25 mouse cellular contexts compared by ENCODE assay signal in genomic region chr16:24184846-24185245, GRCm38 (mm10).
"Had no signal": no experiment of that assay in that cellular context is flagged by ENCODE, and none has a peak within 500 bp of the region (broad histone marks: within the 10 kb centered on the region; RNA-seq: fewer than 3 reads in every experiment).

No protein-coding gene starts in this region.

- H3K27me3 ChIP-seq: heart, embryonic 13.5 days; heart, embryonic 15.5 days; hindbrain, embryonic 12.5 days; intestine, embryonic 15.5 days; limb, embryonic 13.5 days; limb, embryonic 15.5 days; liver, embryonic 12.5 days had no signal

- H3K4me2 ChIP-seq: heart, embryonic 11.5 days; heart, embryonic 13.5 days; heart, embryonic 15.5 days; hindbrain, embryonic 12.5 days; hindbrain, embryonic 14.5 days; intestine, embryonic 15.5 days; limb, embryonic 13.5 days; limb, embryonic 15.5 days; liver, embryonic 12.5 days had no signal

- H3K4me3 ChIP-seq: heart, adult 2 months; heart, embryonic 13.5 days; heart, embryonic 15.5 days; hindbrain, embryonic 10.5 days; hindbrain, embryonic 12.5 days; intestine, embryonic 15.5 days; layer of hippocampus, adult 2 months; left cerebral cortex, adult 2 months; limb, embryonic 13.5 days; limb, embryonic 15.5 days; liver, embryonic 12.5 days had no signal

- H3K27ac ChIP-seq: heart, adult 2 months; heart, embryonic 13.5 days; heart, embryonic 15.5 days; hindbrain, embryonic 10.5 days; hindbrain, embryonic 12.5 days; hindbrain, embryonic 14.5 days; intestine, embryonic 15.5 days; layer of hippocampus, adult 2 months; left cerebral cortex, adult 2 months; limb, embryonic 13.5 days; limb, embryonic 15.5 days; liver, embryonic 12.5 days; liver, embryonic 14.5 days had no signal

- DNase-seq: gastrocnemius, postnatal 10 days; gastrocnemius, postnatal 36 days; heart, adult 2 months; heart, postnatal 14 days; heart, postnatal 36 days; kidney, adult 18-20 months; kidney, adult 8-10 months; kidney, postnatal 10 days; kidney, postnatal 4 days; left cerebral cortex, postnatal 4 days had no signal

- ATAC-seq: inflammation-experienced regulatory T-cells, adult 6 months; intestine, embryonic 15.5 days; intestine, postnatal 0 days; liver, embryonic 12.5 days had no signal

- H3K9ac ChIP-seq: heart, embryonic 13.5 days; heart, embryonic 15.5 days; hindbrain, embryonic 12.5 days; hindbrain, embryonic 14.5 days; intestine, embryonic 15.5 days; limb, embryonic 13.5 days; limb, embryonic 15.5 days; liver, embryonic 12.5 days; liver, embryonic 14.5 days had no signal

- H3K9me3 ChIP-seq: heart, embryonic 13.5 days; heart, embryonic 15.5 days; hindbrain, embryonic 10.5 days; hindbrain, embryonic 12.5 days; intestine, embryonic 15.5 days; limb, embryonic 13.5 days; limb, embryonic 15.5 days; liver, embryonic 12.5 days had no signal

- H3K36me3 ChIP-seq: heart, embryonic 13.5 days; heart, embryonic 15.5 days; hindbrain, embryonic 10.5 days; hindbrain, embryonic 12.5 days; intestine, embryonic 15.5 days; limb, embryonic 13.5 days; limb, embryonic 15.5 days; liver, embryonic 12.5 days had no signal

- H3K4me1 ChIP-seq: intestine, embryonic 15.5 days; limb, embryonic 13.5 days; limb, embryonic 15.5 days; liver, embryonic 12.5 days had no signal
